ENCODE assay signal across 17 mouse cellular contexts in genomic region chr9:61578255-61578654, GRCm38 (mm10).
"Had no signal": no experiment of that assay in that cellular context is flagged by ENCODE, and none has a peak within 500 bp of the region (broad histone marks: within the 10 kb centered on the region; RNA-seq: fewer than 3 reads in every experiment).

No protein-coding gene starts in this region.

- DNase-seq: kidney, adult 8-10 months; kidney, postnatal 36 days; layer of hippocampus, adult 9-11 months; layer of hippocampus, postnatal 36 days; lung, embryonic 14.5 days; lung, postnatal 10 days; thymus, postnatal 4 days had no signal

- H3K27me3 ChIP-seq: limb, embryonic 15.5 days; liver, embryonic 12.5 days; midbrain, embryonic 15.5 days; neural tube, embryonic 12.5 days had no signal

- ATAC-seq: inflammation-experienced regulatory T-cells, adult 6 months; intestine, postnatal 0 days; liver, embryonic 12.5 days; midbrain, embryonic 15.5 days had no signal

- H3K4me1 ChIP-seq: liver, embryonic 12.5 days; megakaryocyte, embryonic 14.5 days had no signal

- H3K9me3 ChIP-seq: limb, embryonic 15.5 days; liver, embryonic 12.5 days; midbrain, embryonic 15.5 days; neural tube, embryonic 12.5 days had no signal

- H3K4me2 ChIP-seq: limb, embryonic 15.5 days; liver, embryonic 12.5 days; lung, embryonic 14.5 days; midbrain, embryonic 11.5 days; midbrain, embryonic 15.5 days; neural tube, embryonic 12.5 days had no signal

- H3K36me3 ChIP-seq: limb, embryonic 15.5 days; liver, embryonic 12.5 days; midbrain, embryonic 15.5 days; neural tube, embryonic 12.5 days had no signal

- H3K4me3 ChIP-seq: limb, embryonic 15.5 days; liver, embryonic 12.5 days; megakaryocyte, embryonic 14.5 days; midbrain, embryonic 15.5 days; neural tube, embryonic 12.5 days had no signal

- H3K9ac ChIP-seq: limb, embryonic 15.5 days; liver, embryonic 12.5 days; lung, embryonic 14.5 days; midbrain, embryonic 15.5 days; neural tube, embryonic 12.5 days had no signal

- H3K27ac ChIP-seq: kidney, postnatal 0 days; limb, embryonic 15.5 days; liver, embryonic 12.5 days; macrophage; midbrain, embryonic 15.5 days; neural tube, embryonic 12.5 days had no signal
